Comparison of ENCODE assay signal across 22 mouse cellular contexts in genomic region chr8:48964929-48965328, GRCm38 (mm10).
A peak's percentile ranks its signal among the peaks of the same experiment; 100 is the strongest.
DNase-seq lines count a peak whose midpoint lies in the region; ATAC-seq and TF ChIP-seq lines count a peak whose summit lies in the region.
"Had no signal": no experiment of that assay in that cellular context is flagged by ENCODE, and none has a peak within 500 bp of the region (broad histone marks: within the 10 kb centered on the region; RNA-seq: fewer than 3 reads in every experiment).

No protein-coding gene starts in this region.

- no peaks in the 10 kb centered on the region for H3K9me3 ChIP-seq in kidney, postnatal 0 days (replicated peaks; ENCODE audit: low read length)
- H3K9me3 ChIP-seq in midbrain, embryonic 11.5 days (ENCODE audit: control insufficient read depth, low read length), result no peaks in the 10 kb centered on the region
- no peaks in the 10 kb centered on the region for H3K9me3 ChIP-seq in midbrain, embryonic 14.5 days (ENCODE audit: control insufficient read depth, low read length)
- H3K9me3 ChIP-seq: embryonic facial prominence, embryonic 13.5 days; heart, embryonic 13.5 days; hindbrain, embryonic 13.5 days; kidney, embryonic 15.5 days; liver, embryonic 13.5 days; lung, embryonic 15.5 days; midbrain, embryonic 10.5 days had no signal

- 79% methylated on average over 1 of the region's 1 CpGs for WGBS in kidney, postnatal 0 days
- 86% methylated on average over 1 of the region's 1 CpGs for WGBS in midbrain, embryonic 11.5 days
- WGBS in midbrain, embryonic 14.5 days, result 89% methylated on average over 1 of the region's 1 CpGs

- H3K4me3 ChIP-seq in gastrocnemius, adult 2 months, result no peak overlapping the region
- no peak overlapping the region for H3K4me3 ChIP-seq in kidney, postnatal 0 days (replicated peaks; ENCODE audit: low read depth, low read length)
- H3K4me3 ChIP-seq in midbrain, embryonic 11.5 days (ENCODE audit: low read depth, low read length), result no peak overlapping the region
- H3K4me3 ChIP-seq in midbrain, embryonic 14.5 days (replicated peaks; ENCODE audit: low read depth, low read length), result no peak overlapping the region
- H3K4me3 ChIP-seq: embryonic facial prominence, embryonic 13.5 days; heart, embryonic 13.5 days; hindbrain, embryonic 13.5 days; kidney, embryonic 15.5 days; liver, embryonic 13.5 days; lung, embryonic 15.5 days; midbrain, embryonic 10.5 days had no signal

- ATAC-seq in kidney, postnatal 0 days (replicated peaks; ENCODE audit: low FRiP score, low read depth), result no peak
- no peak for ATAC-seq in midbrain, embryonic 11.5 days (ENCODE audit: low FRiP score)
- ATAC-seq in midbrain, embryonic 14.5 days (ENCODE audit: low FRiP score, low TSS enrichment), result no peak
- ATAC-seq: forebrain, embryonic 14.5 days had no signal

- no peaks in the 10 kb centered on the region for H3K36me3 ChIP-seq in kidney, postnatal 0 days (ENCODE audit: insufficient read depth, low read length)
- no peaks in the 10 kb centered on the region for H3K36me3 ChIP-seq in midbrain, embryonic 11.5 days (ENCODE audit: control insufficient read depth, insufficient read depth, low read length)
- H3K36me3 ChIP-seq in midbrain, embryonic 14.5 days (ENCODE audit: control insufficient read depth, insufficient read depth, low read length), result no peaks in the 10 kb centered on the region
- H3K36me3 ChIP-seq: embryonic facial prominence, embryonic 13.5 days; G1E; heart, embryonic 13.5 days; hindbrain, embryonic 13.5 days; kidney, embryonic 15.5 days; liver, embryonic 13.5 days; lung, embryonic 15.5 days; midbrain, embryonic 10.5 days had no signal

- H3K4me1 ChIP-seq in kidney, postnatal 0 days (replicated peaks; ENCODE audit: insufficient read depth, low read length), result no peaks in the 10 kb centered on the region
- no peaks in the 10 kb centered on the region for H3K4me1 ChIP-seq in midbrain, embryonic 11.5 days (ENCODE audit: control insufficient read depth, insufficient read depth, low read length)
- no peaks in the 10 kb centered on the region for H3K4me1 ChIP-seq in midbrain, embryonic 14.5 days (ENCODE audit: control insufficient read depth, insufficient read depth, low read length)
- H3K4me1 ChIP-seq: embryonic facial prominence, embryonic 13.5 days; heart, embryonic 13.5 days; hindbrain, embryonic 13.5 days; kidney, embryonic 15.5 days; liver, embryonic 13.5 days; lung, embryonic 15.5 days; midbrain, embryonic 10.5 days had no signal

- intact Hi-C loops in gastrocnemius, adult 2 months (cut with DNase I), result no loop called here
- intact Hi-C loops in gastrocnemius, postnatal 14 days (cut with DNase I; ENCODE audit: low total_unique reads), result loop anchor here (5.0 kb wide), 1 partner anchor 743 kb away; no protein-coding TSS in a partner anchor

- TF ChIP-seq CTCF in gastrocnemius, adult 2 months (IDR thresholded peaks at IDR 0.05), result peak; percentile 32; the same call in 1 of the 2 replicates
- TF ChIP-seq CTCF in kidney, postnatal 0 days (IDR thresholded peaks at IDR 0.05; ENCODE audit: low read depth), result peak; percentile 43

- DNase-seq in gastrocnemius, adult 2 months, result no peak
- DNase-seq in gastrocnemius, postnatal 14 days, result no peak
- DNase-seq in kidney, postnatal 0 days (ENCODE audit: low spot score), result peak; percentile 31
- DNase-seq in kidney, adult 8-10 months, result no peak
- peak; percentile 44 for DNase-seq in midbrain, embryonic 11.5 days (ENCODE audit: low spot score, missing footprints)
- DNase-seq in midbrain, embryonic 14.5 days, result no peak
- DNase-seq in thymus, postnatal 36 days, result no peak
- DNase-seq: adrenal gland, postnatal 14 days; cerebellum, adult 8-10 months; cerebellum, postnatal 36 days; embryo, embryonic 11 days; heart, adult 11 months; liver, embryonic 13.5 days; thymus, adult 2 months had no signal

- no peak overlapping the region for H3K27ac ChIP-seq in gastrocnemius, adult 2 months
- H3K27ac ChIP-seq in kidney, postnatal 0 days, result no peak overlapping the region
- H3K27ac ChIP-seq in midbrain, embryonic 11.5 days (ENCODE audit: low read depth, low read length), result no peak overlapping the region
- H3K27ac ChIP-seq in midbrain, embryonic 14.5 days (replicated peaks; ENCODE audit: low read depth, low read length), result no peak overlapping the region
- H3K27ac ChIP-seq: embryonic facial prominence, embryonic 13.5 days; heart, embryonic 13.5 days; hindbrain, embryonic 13.5 days; kidney, embryonic 15.5 days; liver, embryonic 13.5 days; lung, embryonic 15.5 days; midbrain, embryonic 10.5 days had no signal

- H3K9ac ChIP-seq in kidney, postnatal 0 days (ENCODE audit: low read depth, low read length), result no peak overlapping the region
- no peak overlapping the region for H3K9ac ChIP-seq in midbrain, embryonic 11.5 days (ENCODE audit: low read length)
- H3K9ac ChIP-seq in midbrain, embryonic 14.5 days (replicated peaks; ENCODE audit: low read length), result no peak overlapping the region
- H3K9ac ChIP-seq: embryonic facial prominence, embryonic 13.5 days; heart, embryonic 13.5 days; hindbrain, embryonic 13.5 days; kidney, embryonic 15.5 days; liver, embryonic 13.5 days; lung, embryonic 15.5 days had no signal

- H3K4me2 ChIP-seq in kidney, postnatal 0 days (ENCODE audit: low read length), result no peak overlapping the region
- H3K4me2 ChIP-seq in midbrain, embryonic 11.5 days, result no peak overlapping the region
- no peak overlapping the region for H3K4me2 ChIP-seq in midbrain, embryonic 14.5 days (ENCODE audit: low read length)
- H3K4me2 ChIP-seq: embryonic facial prominence, embryonic 13.5 days; heart, embryonic 13.5 days; hindbrain, embryonic 13.5 days; kidney, embryonic 15.5 days; liver, embryonic 13.5 days; lung, embryonic 15.5 days had no signal

- H3K27me3 ChIP-seq in kidney, postnatal 0 days (ENCODE audit: insufficient read depth, low read length), result no peaks in the 10 kb centered on the region
- H3K27me3 ChIP-seq in midbrain, embryonic 11.5 days (ENCODE audit: control insufficient read depth, insufficient read depth, low read length), result no peaks in the 10 kb centered on the region
- H3K27me3 ChIP-seq in midbrain, embryonic 14.5 days (ENCODE audit: control insufficient read depth, insufficient read depth, low read length), result no peaks in the 10 kb centered on the region
- H3K27me3 ChIP-seq: embryonic facial prominence, embryonic 13.5 days; heart, embryonic 13.5 days; hindbrain, embryonic 13.5 days; kidney, embryonic 15.5 days; liver, embryonic 13.5 days; lung, embryonic 15.5 days had no signal

Comparison
In these comparisons a context has a peak if more than half of its experiments do, and no peak if none do; other contexts are left out.
1. DNase-seq: peak in kidney, postnatal 0 days (single experiment) and midbrain, embryonic 11.5 days (single experiment); none in gastrocnemius, adult 2 months (single experiment), gastrocnemius, postnatal 14 days (single experiment), kidney, adult 8-10 months (0 of 2), midbrain, embryonic 14.5 days (single experiment) and thymus, postnatal 36 days (0 of 2).